Mouse (Mus musculus) naive thymus-derived CD4-positive, alpha-beta T cell, adult 5 months (primary cell): Measurements from ENCODE around the gene Dhrs9. TPM values are rescaled to one million over a fixed set of nuclear protein-coding genes. Genes with fewer than 3 reads are reported as not detected.

ENCODE experiments used
- polyA plus RNA-seq: library from polyadenylated mRNA; unstranded; fragments of 100-300 nt; shearing (Covaris generic); gene quantifications from one replicate; pipeline ENCODE4 v1.2.1, GENCODE M21; 2017

Gene Dhrs9
- polyA plus RNA-seq, result 0.10 TPM

DNA sequence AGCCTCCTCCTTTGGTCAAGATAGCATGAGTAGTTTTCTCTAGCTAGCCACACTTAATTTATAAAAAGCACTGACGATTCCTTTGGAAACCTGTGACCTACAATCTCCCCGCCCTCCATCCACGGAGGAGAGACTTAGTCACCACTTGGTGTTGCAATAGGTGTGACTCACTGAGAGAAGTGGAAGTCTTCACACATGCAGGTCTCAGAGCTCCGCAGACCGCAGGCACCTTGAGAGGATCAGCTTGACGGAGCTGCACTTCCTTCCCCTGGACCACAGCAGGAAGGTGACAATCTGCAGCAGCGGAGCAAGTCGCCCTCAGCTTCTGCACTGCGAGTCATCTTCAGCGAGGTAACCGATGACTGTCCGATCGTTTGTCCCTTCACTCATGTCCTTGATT, at the start of gene Dhrs9:
Dhrs9 (plus strand) TSS at position 165 of the 400 bp plus-strand sequence.

DNA sequence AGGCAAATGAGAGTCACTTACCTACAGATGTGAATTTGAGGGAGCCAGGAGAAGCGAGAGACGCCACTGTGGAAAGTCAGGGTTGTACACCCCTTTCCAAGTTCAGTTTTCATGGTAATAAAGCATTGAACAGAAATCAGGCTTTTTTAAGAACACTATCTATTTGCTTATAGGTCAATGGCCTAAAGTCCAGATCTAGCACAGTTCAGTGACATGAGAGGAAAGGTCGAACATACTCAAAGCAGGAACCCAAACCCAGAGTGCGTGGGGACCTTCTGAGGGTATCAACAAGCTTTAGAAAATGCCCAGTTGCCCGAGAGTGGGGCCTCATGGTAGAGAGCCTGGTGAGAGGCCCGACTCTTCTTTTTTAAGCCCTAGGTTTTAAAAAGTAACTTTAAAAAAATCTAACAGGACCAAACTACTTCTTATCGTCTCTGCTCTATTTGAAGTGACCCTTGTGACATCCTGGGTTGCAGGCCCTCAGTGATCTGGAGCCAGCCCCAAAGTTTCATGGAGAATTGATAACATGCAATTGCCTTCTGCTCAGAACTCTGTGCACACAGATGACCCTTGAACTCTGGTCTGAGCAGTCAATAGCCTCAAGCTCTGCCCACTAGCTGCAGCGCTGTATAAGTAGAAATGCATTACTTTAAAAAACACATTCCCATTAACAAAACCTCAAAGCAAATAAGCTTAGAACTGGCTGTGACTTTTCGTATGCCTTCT, 37.6 kb upstream of the Dhrs9 start, which contains the start of gene Abcb11:
Abcb11 (minus strand) TSS at position 121 of the 726 bp plus-strand sequence.

Other genes with a start within 250 kb of the Dhrs9 start
- 0.21 TPM for gene Nostrin, start 244.6 kb upstream of the Dhrs9 start, polyA plus RNA-seq
- gene Spc25, start 174.3 kb upstream of the Dhrs9 start, polyA plus RNA-seq, result 1.2 TPM
- not detected for gene G6pc2, start 169.4 kb upstream of the Dhrs9 start, polyA plus RNA-seq
- gene Abcb11, start 37.8 kb upstream of the Dhrs9 start, polyA plus RNA-seq, result 0.83 TPM
- 0.12 TPM for gene Lrp2, start 205.6 kb downstream of the Dhrs9 start, polyA plus RNA-seq